Mouse (Mus musculus): Measurements from ENCODE around the gene Abcb9. TPM values are rescaled to one million over a fixed set of nuclear protein-coding genes. Genes with fewer than 3 reads are reported as not detected.

Abcb9 gene
- total RNA-seq (2021), result 10 to 100 TPM; 27.0 to 31.7 TPM
- long read RNA-seq, experiment 1, transcript Abcb9-201 (12 exons, 3,661 nt), result major isoform, 26 of 45 reads
- long read RNA-seq, experiment 1, partial matches to known transcripts, result 11 of 45 reads
- long read RNA-seq, experiment 1, other reads (novel, unspliced or antisense), result 8 of 45 reads
- long read RNA-seq, experiment 2, transcript Abcb9-201 (12 exons, 3,661 nt), result major isoform, 22 of 49 reads
- long read RNA-seq, experiment 2, partial matches to known transcripts, result 21 of 49 reads
- long read RNA-seq, experiment 2, other reads (novel, unspliced or antisense), result 6 of 49 reads

- H3K27ac ChIP-seq, result peak within 1 kb of the TSS; percentile 90
- TF ChIP-seq CTCF (conservative IDR thresholded peaks at IDR 0.05), result no peak
- DNase-seq (ENCODE audit: low spot score in 2 of 2), result peak; percentile 96 to 97
These were observed at the start of gene Abcb9 for GRCm38 (mm10) chr5:124095596-124096232. Gene Abcb9 (minus strand): TSS chr5:124095798.

GRCm38 (mm10) chr5:124138066-124138465, 42.5 kb upstream of the Abcb9 start:
- Histone ChIP-seq H3K27ac (0 out of 2 replicates have a peak overlapping the region, but pooled peaks have one; percentile 32), H3K4me3 (no peak overlapping the region)
- TF ChIP-seq CTCF (conservative IDR thresholded peaks at IDR 0.05), result no peak
- no peak for DNase-seq (ENCODE audit: low spot score in 2 of 2)

More at GRCm38 (mm10) chr5:124095596-124096232, at the start of gene Abcb9:
- H3K4me3 ChIP-seq, result peak within 1 kb of the TSS; percentile 93

- no peak for DNase-seq (ENCODE audit: low spot score in 2 of 2)
- TF ChIP-seq CTCF (conservative IDR thresholded peaks at IDR 0.05), result no peak
- no peak overlapping the region for H3K4me3 ChIP-seq
- peak overlapping the region; percentile 16; the same call in 1 of the 2 replicates for H3K27ac ChIP-seq
These were observed 38.7 kb upstream of the Abcb9 start for GRCm38 (mm10) chr5:124134261-124134660.

- Histone ChIP-seq H3K27ac (no peak overlapping the region), H3K4me3 (no peak overlapping the region)
- DNase-seq (ENCODE audit: low spot score in 2 of 2), result no peak
- no peak for TF ChIP-seq CTCF (conservative IDR thresholded peaks at IDR 0.05)
These were observed 29.5 kb upstream of the Abcb9 start for GRCm38 (mm10) chr5:124125093-124125492.

GRCm38 (mm10) chr5:124122357-124122756, 26.8 kb upstream of the Abcb9 start:
- DNase-seq (ENCODE audit: low spot score in 2 of 2), result no peak
- no peak for TF ChIP-seq CTCF (conservative IDR thresholded peaks at IDR 0.05)
- Histone ChIP-seq H3K4me3 (no peak overlapping the region), H3K27ac (no peak overlapping the region)

- TF ChIP-seq CTCF (conservative IDR thresholded peaks at IDR 0.05), result no peak
- DNase-seq (ENCODE audit: low spot score in 2 of 2), result no peak
- Histone ChIP-seq H3K27ac (peak overlapping the region; percentile 33; the same call in 1 of the 2 replicates), H3K4me3 (no peak overlapping the region)
These were observed 23.6 kb upstream of the Abcb9 start for GRCm38 (mm10) chr5:124119204-124119603.

GRCm38 (mm10) chr5:124115990-124116845, 20.6 kb upstream of the Abcb9 start, which contains the start of gene Arl6ip4:
Gene Arl6ip4 (plus strand): TSS chr5:124116089.
- DNase-seq (ENCODE audit: low spot score in 2 of 2), result peak; percentile 78 to 79
- Histone ChIP-seq H3K27ac (peak within 1 kb of the TSS; percentile 93), H3K4me3 (peak within 1 kb of the TSS; percentile 66)
- TF ChIP-seq CTCF (conservative IDR thresholded peaks at IDR 0.05), result no peak

- Histone ChIP-seq H3K27ac (peak overlapping the region; percentile 93), H3K4me3 (peak overlapping the region; percentile 66)
- DNase-seq (ENCODE audit: low spot score in 2 of 2), result no peak
- no peak for TF ChIP-seq CTCF (conservative IDR thresholded peaks at IDR 0.05)
These were observed 19.9 kb upstream of the Abcb9 start for GRCm38 (mm10) chr5:124115531-124115930.

GRCm38 (mm10) chr5:124114276-124115025, 18.9 kb upstream of the Abcb9 start:
- no peak for TF ChIP-seq CTCF (conservative IDR thresholded peaks at IDR 0.05)
- DNase-seq (ENCODE audit: low spot score in 2 of 2), result no peak
- no peak overlapping the region for H3K27ac ChIP-seq
- H3K4me3 ChIP-seq, result no peak overlapping the region

- H3K27ac ChIP-seq, result peak overlapping the region; percentile 96
- peak overlapping the region; percentile 80 for H3K4me3 ChIP-seq
- DNase-seq (ENCODE audit: low spot score in 2 of 2), result peak; percentile 59 to 68
- peak; percentile 73 for TF ChIP-seq CTCF (conservative IDR thresholded peaks at IDR 0.05)
These were observed 17.4 kb upstream of the Abcb9 start for GRCm38 (mm10) chr5:124113030-124113429.

GRCm38 (mm10) chr5:124112531-124112930, 16.9 kb upstream of the Abcb9 start:
- DNase-seq (ENCODE audit: low spot score in 2 of 2), result no peak
- no peak for TF ChIP-seq CTCF (conservative IDR thresholded peaks at IDR 0.05)
- Histone ChIP-seq H3K4me3 (peak overlapping the region; percentile 80), H3K27ac (peak overlapping the region; percentile 96)

All from layer of hippocampus, adult 2 months (tissue).